Mouse (Mus musculus) brain, embryonic 14.5 days (tissue): ENCODE data around the gene Rbms1.

Experiments used
- CTCF ChIP-seq: fragments of 200-500 bp; IDR thresholded peaks from 2 replicates; pipeline ENCODE4 v1.5.1; 2012; ENCODE audit warnings: inconsistent platforms, mild to moderate bottlenecking, moderate library complexity, borderline replicate concordance; ENCODE audit not compliant: insufficient read depth, insufficient read length; ENCODE audit errors: extremely low read depth
- POLR2A ChIP-seq: fragments of 200-500 bp; IDR thresholded peaks from 2 replicates; pipeline ENCODE4 v1.6.1; 2012; ENCODE audit warnings: mild to moderate bottlenecking, inconsistent platforms, borderline replicate concordance; ENCODE audit not compliant: poor library complexity, insufficient read depth, insufficient read length, severe bottlenecking; ENCODE audit errors: extremely low read depth

GRCm38 (mm10) chr2:60879966-60880788 is 82.8 kb downstream of the Rbms1 start:
- TF ChIP-seq POLR2A: no peak
- TF ChIP-seq CTCF: no peak
